Mouse (Mus musculus) retina, postnatal 7 days (tissue): Measurements from ENCODE around the gene H2-M2.
"Not testable (repeated sequence)": the region's sequence is repeated elsewhere in the genome, so short reads cannot be mapped to it uniquely, and the experiment has no call there.

Experiments used
- DNase-seq: peaks from one replicate; pipeline ENCODE4 v3.0.0-alpha.2; 2012; ENCODE audit warnings: low read depth, low spot score

H2-M2 gene

DNA sequence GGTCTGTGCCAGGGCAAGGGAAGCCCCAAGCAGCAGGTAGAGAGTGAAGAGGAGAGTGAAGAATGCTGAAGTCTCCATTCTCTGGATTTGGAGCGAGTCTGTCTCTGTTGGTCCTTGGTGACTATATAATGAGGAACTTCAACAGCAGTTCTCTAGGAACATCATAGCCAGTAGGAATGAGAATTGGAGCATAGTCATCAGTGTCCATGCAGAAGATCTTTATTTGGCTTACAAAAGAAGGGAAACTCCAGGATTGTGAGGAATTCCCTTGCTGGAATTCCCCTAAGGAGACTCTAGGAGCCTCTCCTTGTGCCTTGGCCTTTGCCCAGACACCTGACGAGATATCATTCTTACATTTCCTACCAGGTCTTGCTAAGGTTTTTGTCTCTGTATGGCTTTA, at the start of gene H2-M2:
H2-M2 (minus strand) TSS at position 101 of the 400 bp plus-strand sequence.
- DNase-seq = no peak

DNA sequence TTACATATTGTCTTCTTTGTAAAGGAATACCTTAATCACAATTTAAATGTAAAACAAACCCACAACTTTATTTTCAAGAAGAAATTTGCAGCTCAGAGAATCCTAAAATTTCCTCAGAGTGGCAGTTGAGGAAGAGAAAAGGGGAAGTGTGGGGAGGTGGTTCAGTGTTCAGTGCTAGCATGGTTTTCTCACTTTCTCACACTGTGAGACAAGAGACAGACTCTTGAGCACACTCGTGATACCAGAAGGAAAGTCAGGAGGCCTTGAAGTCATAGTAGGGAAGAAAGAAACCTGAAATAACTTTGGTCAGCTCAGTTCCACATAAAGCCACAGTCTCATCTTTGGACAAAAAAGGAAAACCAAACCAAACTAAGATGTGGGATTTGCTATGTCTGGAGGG, 42.1 kb upstream of the H2-M2 start:
- not testable (repeated sequence) for DNase-seq

DNA sequence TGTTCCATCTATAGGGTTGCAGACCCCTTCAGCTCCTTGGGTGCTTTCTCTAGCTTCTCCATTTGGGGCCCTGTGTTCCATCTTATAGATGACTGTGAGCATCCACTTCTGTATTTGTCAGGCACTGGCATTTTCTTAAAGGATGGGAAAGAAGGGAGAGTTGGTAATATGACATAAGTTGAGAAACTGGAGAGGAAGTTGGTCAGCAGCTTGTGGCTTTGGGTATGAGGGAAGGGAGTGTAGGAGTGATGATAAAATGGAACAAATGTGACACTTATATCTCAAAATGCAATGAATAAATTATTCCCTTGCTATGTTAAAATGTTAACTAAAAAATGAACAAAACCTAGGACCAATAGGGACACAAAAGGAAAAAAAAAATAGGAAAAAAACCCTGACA, 41.3 kb upstream of the H2-M2 start:
- not testable (repeated sequence) for DNase-seq

DNA sequence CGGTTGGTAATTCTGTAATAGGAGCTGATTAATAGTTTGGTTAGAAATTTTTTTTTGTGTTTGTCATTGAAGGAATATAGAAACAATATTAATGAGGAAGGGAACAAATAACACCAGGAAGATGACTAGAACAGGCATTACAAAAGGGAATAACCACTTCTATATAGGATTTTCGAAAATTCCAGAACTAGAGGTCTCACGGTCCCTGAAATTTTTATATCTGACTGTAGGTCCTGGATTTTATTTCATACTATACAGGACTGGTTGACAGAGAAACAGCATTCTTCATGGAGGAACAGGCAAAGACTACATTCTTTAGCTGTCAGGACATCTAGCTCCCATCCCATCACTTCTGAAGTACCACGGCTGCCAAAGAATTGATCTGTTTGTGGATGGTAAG, 24.4 kb upstream of the H2-M2 start, which contains the start of gene Olfr111:
Olfr111 (plus strand) TSS at position 301 of the 400 bp plus-strand sequence.
- no peak for DNase-seq

DNA sequence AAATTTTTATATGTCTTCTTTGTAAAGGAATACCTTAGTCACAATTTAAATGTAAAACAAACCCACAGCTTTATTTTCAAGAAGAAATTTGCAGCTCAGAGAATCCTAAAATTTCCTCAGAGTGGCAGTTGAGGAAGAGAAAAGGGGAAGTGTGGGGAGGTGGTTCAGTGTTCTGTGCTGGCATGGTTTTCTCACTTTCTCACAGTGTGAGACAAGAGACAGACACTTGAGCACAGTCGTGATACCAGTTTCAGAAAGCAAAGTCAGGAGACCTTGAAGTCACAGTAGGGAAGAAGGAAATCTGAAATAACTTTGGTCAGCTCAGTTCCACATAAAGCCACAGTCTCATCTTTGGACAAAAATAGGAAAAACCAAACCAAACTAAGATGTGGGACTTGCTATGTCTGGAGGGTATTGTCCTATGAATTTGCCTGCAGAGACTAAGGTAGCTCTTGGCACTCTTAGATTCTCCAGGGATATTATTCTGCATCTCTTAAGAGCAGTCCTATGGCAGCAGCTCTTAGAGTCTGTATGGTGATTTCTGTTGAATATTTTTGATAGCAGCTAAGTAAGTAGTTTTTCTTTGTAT, 8.7 kb upstream of the H2-M2 start, which contains the start of gene Olfr110:
Olfr110 (plus strand) TSS at position 539 of the 589 bp plus-strand sequence.
- DNase-seq = no peak

DNA sequence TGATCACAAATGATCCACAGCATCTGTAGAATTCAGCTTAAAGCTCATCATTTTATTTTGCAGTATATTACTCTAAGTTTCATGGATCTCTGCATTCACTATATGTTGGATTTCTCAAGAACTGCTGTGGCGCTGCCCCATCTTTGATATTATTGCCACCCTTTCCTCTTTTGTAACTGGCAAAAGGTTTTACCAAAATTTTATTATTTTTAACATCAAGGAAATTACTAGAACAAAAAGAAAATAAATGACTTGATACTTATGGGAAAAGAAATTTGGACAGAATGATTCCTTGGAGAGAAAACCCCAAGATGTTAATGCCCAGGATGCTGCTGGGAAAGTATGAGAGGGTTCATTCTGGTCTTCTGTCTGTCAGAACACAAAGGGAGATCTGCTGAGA, 24.7 kb downstream of the H2-M2 start, which contains the start of gene Olfr109:
Olfr109 (plus strand) TSS at position 301 of the 400 bp plus-strand sequence.
- no peak for DNase-seq

DNA sequence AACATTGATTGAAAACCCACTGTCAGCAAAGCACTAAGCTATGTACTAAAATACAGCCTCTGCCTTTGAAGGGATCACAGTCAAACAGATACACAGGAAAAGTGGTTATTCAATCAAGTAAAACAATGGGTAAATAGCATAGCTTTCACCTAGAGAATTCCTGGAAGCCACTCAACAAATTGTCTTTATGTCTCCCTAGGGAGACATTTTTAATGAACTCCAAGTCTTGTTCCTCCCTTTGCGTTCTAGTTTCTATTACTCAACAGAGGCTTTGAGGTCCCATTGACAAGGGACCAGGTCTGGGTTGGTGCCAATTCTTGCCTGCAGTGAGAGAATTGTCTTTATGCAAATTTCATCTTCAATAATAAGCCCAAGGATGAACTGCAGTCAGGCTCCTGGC, 38.2 kb downstream of the H2-M2 start, which contains the start of gene Olfr108:
Olfr108 (plus strand) TSS at position 301 of the 400 bp plus-strand sequence.
- DNase-seq = no peak
